Mouse (Mus musculus) limb, embryonic 14.5 days (tissue): ENCODE results near the gene Itgb7. TPM values are rescaled to one million over a fixed set of nuclear protein-coding genes. Genes with fewer than 3 reads are reported as not detected.

Experiments
- ATAC-seq: fragments of 200-750 bp; cut with Nextera tagmentation; 2 replicates; pipeline ENCODE4 v1.8.0; 2017; ENCODE audit warnings: low read depth, moderate number of reproducible peaks, moderate TSS enrichment; ENCODE audit not compliant: low FRiP score
- DNase-seq: peaks from one replicate; pipeline ENCODE4 v3.0.0-alpha.2; 2015; ENCODE audit warnings: low spot score
- H3K27ac ChIP-seq: fragments of 300-500 bp; sonication (generic); replicated peaks from 2 replicates; pipeline ENCODE4 v1.5.1; 2014; ENCODE audit warnings: low read depth, mild to moderate bottlenecking, low read length, moderate library complexity, mixed read lengths
- H3K27me3 ChIP-seq: fragments of 300-500 bp; sonication (generic); 2 replicates; pipeline ENCODE4 v1.6.1; 2014; ENCODE audit warnings: low read length, mixed read lengths; ENCODE audit not compliant: control insufficient read depth, insufficient read depth
- H3K36me3 ChIP-seq: fragments of 300-500 bp; sonication (generic); 2 replicates; pipeline ENCODE4 v1.6.1; 2014; ENCODE audit warnings: mild to moderate bottlenecking, low read length, moderate library complexity, mixed read lengths; ENCODE audit not compliant: control insufficient read depth, insufficient read depth
- H3K4me1 ChIP-seq: fragments of 300-500 bp; sonication (generic); 2 replicates; pipeline ENCODE4 v1.6.1; 2014; ENCODE audit warnings: antibody characterized with exemption, low read length, mixed read lengths; ENCODE audit not compliant: control insufficient read depth, insufficient read depth
- H3K4me2 ChIP-seq: fragments of 300-500 bp; sonication (generic); replicated peaks from 2 replicates; pipeline ENCODE4 v1.6.1; 2014; ENCODE audit warnings: low read depth, mild to moderate bottlenecking, low read length, moderate library complexity; ENCODE audit not compliant: severe bottlenecking
- H3K4me3 ChIP-seq: fragments of 300-500 bp; sonication (generic); replicated peaks from 2 replicates; pipeline ENCODE4 v1.5.1; 2014; ENCODE audit warnings: low read length
- H3K9ac ChIP-seq: fragments of 300-500 bp; sonication (generic); 2 replicates; pipeline ENCODE4 v1.6.1; 2014; ENCODE audit warnings: mild to moderate bottlenecking, low read depth, low read length, moderate library complexity; ENCODE audit not compliant: severe bottlenecking
- H3K9me3 ChIP-seq: fragments of 300-500 bp; sonication (generic); 2 replicates; pipeline ENCODE4 v1.6.1; 2016; ENCODE audit warnings: low read length; ENCODE audit not compliant: control insufficient read depth
- POLR2A ChIP-seq: fragments of 200-500 bp; IDR thresholded peaks from 2 replicates; pipeline ENCODE4 v1.8.0; 2012; ENCODE audit warnings: inconsistent platforms, mild to moderate bottlenecking, moderate library complexity, borderline replicate concordance; ENCODE audit not compliant: insufficient read depth, insufficient read length; ENCODE audit errors: extremely low read depth
- WGBS: fragments of 180-500 bp; shearing (Covaris S2); extraction: QIAGEN DNeasy Blood & Tissue Kit; methylation state at CpG from one replicate; pipeline ENCODE4 v1.1.7; 2014; 5-methylcytosine and 5-hydroxymethylcytosine counted together
- polyA plus RNA-seq, 2 experiments: library from polyadenylated mRNA; depleted of rRNA in 1 of 2; stranded (reverse) in 1 of 2; unstranded in 1 of 2; fragments of >200 nt; fragmentation: Nextera tagmentation in 1 of 2; extraction: Ambion mirVana in 1 of 2; gene quantifications; 2 replicates each; pipeline versions ENCODE4 v1.2.1 to v1.2.3; 2012 to 2014

Gene Itgb7
- polyA plus RNA-seq, 2 experiments = 2.7 to 4.2 TPM

DNA sequence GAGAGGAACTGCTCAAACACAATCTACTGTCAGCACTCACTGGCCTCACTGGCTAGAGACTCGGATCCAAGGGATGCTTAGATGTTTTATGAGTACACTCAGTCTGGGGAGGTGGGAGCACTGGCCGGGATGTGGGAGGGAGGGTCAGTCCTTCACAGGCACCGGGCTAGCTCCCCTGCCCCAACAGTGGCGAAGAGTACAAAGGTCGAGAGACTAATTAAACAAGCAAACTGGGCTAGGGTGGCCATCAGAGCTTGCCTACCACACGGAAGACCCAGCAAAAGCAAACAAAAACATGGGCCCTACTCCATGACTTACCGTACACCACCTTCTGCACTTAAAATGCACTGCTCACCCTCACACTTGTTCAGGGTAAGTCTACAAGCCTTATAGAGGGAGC lies 40.0 kb downstream of the Itgb7 start:
- Histone ChIP-seq H3K27ac (no peak overlapping the region), H3K9ac (no peak overlapping the region), H3K27me3 (no peaks in the 10 kb centered on the region), H3K4me1 (0 out of 2 replicates have a peak, but pooled peaks cover 4% of the 10 kb centered on the region), H3K4me2 (no peak overlapping the region), H3K4me3 (no peak overlapping the region), H3K36me3 (peaks cover 9% of the 10 kb centered on the region), H3K9me3 (no peaks in the 10 kb centered on the region)
- no peak for TF ChIP-seq POLR2A
- 60% methylated on average over 7 of the region's 7 CpGs for WGBS
- ATAC-seq = no peak
- DNase-seq = no peak

DNA sequence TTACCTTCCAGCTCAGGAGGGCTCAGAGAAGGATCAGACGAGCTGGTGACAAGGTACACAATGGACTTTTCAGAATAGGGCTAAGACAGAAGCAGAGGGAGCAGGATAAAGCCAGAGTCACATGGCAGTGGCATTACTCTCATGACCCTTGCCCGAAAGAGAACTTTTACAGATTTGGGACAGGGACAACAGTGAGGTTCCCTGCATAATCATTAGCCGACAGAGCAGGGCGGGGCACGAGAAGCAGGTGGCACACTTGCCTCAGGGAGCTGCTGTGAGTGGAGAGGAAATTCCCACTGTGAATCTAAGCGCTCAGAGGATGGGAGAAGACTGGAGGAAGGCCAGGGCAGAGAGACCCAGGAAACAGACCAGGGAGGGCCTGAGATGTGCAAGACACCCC lies 42.9 kb downstream of the Itgb7 start:
- Histone ChIP-seq H3K9me3 (no peaks in the 10 kb centered on the region), H3K4me3 (no peak overlapping the region), H3K36me3 (peaks cover 30% of the 10 kb centered on the region), H3K4me1 (0 out of 2 replicates have a peak, but pooled peaks cover 4% of the 10 kb centered on the region), H3K4me2 (no peak overlapping the region), H3K27ac (no peak overlapping the region), H3K9ac (no peak overlapping the region), H3K27me3 (no peaks in the 10 kb centered on the region)
- DNase-seq (no peak), ATAC-seq (no peak)
- WGBS = 63% methylated on average over 6 of the region's 6 CpGs
- TF ChIP-seq POLR2A = no peak

DNA sequence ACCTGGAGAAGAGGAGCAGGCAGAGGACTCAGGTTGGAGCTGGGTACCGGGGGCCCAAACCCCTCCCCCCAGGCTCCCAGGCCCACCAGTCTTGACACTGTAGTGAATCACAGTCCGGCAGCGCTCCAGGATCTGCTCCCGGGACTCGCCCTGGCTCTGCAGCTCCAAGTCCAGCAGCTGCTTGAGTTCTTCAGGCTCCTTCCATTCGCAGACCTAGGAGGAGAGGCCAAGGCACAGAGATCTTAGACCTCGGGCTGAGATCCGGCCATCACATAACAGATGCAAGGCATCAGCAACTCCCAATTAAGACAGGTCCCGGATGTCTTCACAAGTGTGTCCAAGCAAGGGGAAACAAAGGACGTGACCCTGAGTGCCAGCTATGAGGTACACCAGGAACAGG lies 43.6 kb downstream of the Itgb7 start:
- no peaks in the 10 kb centered on the region for H3K27me3 ChIP-seq
- 0 out of 2 replicates have a peak, but pooled peaks cover 4% of the 10 kb centered on the region for H3K4me1 ChIP-seq
- no peak for TF ChIP-seq POLR2A
- no peak overlapping the region for H3K4me3 ChIP-seq
- no peak overlapping the region for H3K27ac ChIP-seq
- DNase-seq (no peak), ATAC-seq (no peak)
- 93% methylated on average over 10 of the region's 10 CpGs for WGBS
- H3K36me3 ChIP-seq = peaks cover 34% of the 10 kb centered on the region
- H3K4me2 ChIP-seq = no peak overlapping the region
- H3K9ac ChIP-seq = no peak overlapping the region
- H3K9me3 ChIP-seq = no peaks in the 10 kb centered on the region

GRCm38 (mm10) chr15:102186239-102186638 lies 45.5 kb downstream of the Itgb7 start:
- Histone ChIP-seq H3K27ac (no peak overlapping the region), H3K4me1 (no peaks in the 10 kb centered on the region), H3K4me2 (no peak overlapping the region), H3K36me3 (peaks cover 34% of the 10 kb centered on the region), H3K4me3 (no peak overlapping the region), H3K9ac (no peak overlapping the region), H3K9me3 (no peaks in the 10 kb centered on the region), H3K27me3 (no peaks in the 10 kb centered on the region)
- TF ChIP-seq POLR2A = no peak
- ATAC-seq (no peak), DNase-seq (no peak)
- WGBS = 82% methylated on average over 11 of the region's 11 CpGs

- 64% methylated on average over 3 of the region's 3 CpGs for WGBS
- Histone ChIP-seq H3K9me3 (no peaks in the 10 kb centered on the region), H3K4me3 (no peak overlapping the region), H3K27me3 (no peaks in the 10 kb centered on the region), H3K9ac (no peak overlapping the region), H3K4me2 (no peak overlapping the region), H3K36me3 (peaks cover 47% of the 10 kb centered on the region), H3K27ac (no peak overlapping the region), H3K4me1 (no peaks in the 10 kb centered on the region)
- ATAC-seq = no peak
- DNase-seq = no peak
- no peak for TF ChIP-seq POLR2A
These were observed 48.7 kb downstream of the Itgb7 start for GRCm38 (mm10) chr15:102183076-102183475.

- H3K4me3 ChIP-seq = no peak overlapping the region
- 91% methylated on average over 14 of the region's 14 CpGs for WGBS
- peaks cover 49% of the 10 kb centered on the region for H3K36me3 ChIP-seq
- TF ChIP-seq POLR2A = no peak
- DNase-seq (no peak), ATAC-seq (no peak)
- no peak overlapping the region for H3K9ac ChIP-seq
- H3K27ac ChIP-seq = no peak overlapping the region
- no peaks in the 10 kb centered on the region for H3K27me3 ChIP-seq
- no peak overlapping the region for H3K4me2 ChIP-seq
- no peaks in the 10 kb centered on the region for H3K9me3 ChIP-seq
- no peaks in the 10 kb centered on the region for H3K4me1 ChIP-seq
These were observed 51.8 kb downstream of the Itgb7 start for GRCm38 (mm10) chr15:102179924-102180323.
